Mouse (Mus musculus): ENCODE measurements around the gene Ralbp1. TPM values are rescaled to one million over a fixed set of nuclear protein-coding genes. Genes with fewer than 3 reads are reported as not detected.

Ralbp1 gene
- polyA plus RNA-seq, 1 experiment = 34.5 TPM

DNA sequence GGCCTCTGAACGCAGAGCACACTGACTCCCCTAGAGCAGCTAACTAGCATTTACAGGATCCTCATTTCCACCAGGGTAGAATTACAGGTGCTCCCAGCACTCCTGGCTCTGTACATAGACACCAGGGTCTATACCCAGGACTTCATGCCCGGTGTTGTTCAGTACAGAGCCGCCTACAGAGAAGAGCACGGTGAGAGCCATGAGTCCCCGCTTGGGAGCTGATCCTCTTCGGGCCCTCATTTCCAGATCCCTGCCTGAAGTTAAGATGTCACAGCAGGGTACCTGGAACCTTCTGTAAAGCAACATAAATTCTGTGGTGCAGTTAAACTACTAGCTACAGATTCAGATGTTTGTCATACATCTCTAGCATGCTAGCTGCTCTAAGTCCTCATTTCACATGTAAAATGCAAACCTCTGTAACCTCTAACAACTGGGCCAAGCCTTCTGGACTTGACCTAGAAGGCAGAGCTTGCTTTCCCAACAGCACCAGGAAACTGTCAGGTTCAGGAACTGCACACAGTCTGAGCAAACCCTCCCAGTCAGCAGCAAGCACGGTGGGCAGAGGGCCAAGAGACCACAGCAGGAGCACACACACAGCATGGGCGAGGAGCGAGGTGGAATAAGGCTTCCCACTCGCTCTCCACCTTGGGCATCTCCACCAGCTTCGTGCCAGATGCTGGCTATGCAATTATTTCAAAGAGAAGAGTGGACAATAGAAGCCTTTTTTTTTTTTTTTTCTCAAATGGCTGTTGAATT lies 37.7 kb downstream of the Ralbp1 start:
- Histone ChIP-seq H3K9me3 (ENCODE audit: control insufficient read depth, low read length) (no peaks in the 10 kb centered on the region), H3K36me3 (ENCODE audit: control insufficient read depth) (peaks cover 77% of the 10 kb centered on the region), H3K27me3 (ENCODE audit: control insufficient read depth) (no peaks in the 10 kb centered on the region), H3K4me3 (replicated peaks) (no peak overlapping the region), H3K4me1 (ENCODE audit: control insufficient read depth) (no peaks in the 10 kb centered on the region)
- TF ChIP-seq TAL1 (IDR thresholded peaks at IDR 0.05; ENCODE audit: low read length) (no peak), GATA1 (IDR thresholded peaks at IDR 0.05; ENCODE audit: low read length) (no peak)

DNA sequence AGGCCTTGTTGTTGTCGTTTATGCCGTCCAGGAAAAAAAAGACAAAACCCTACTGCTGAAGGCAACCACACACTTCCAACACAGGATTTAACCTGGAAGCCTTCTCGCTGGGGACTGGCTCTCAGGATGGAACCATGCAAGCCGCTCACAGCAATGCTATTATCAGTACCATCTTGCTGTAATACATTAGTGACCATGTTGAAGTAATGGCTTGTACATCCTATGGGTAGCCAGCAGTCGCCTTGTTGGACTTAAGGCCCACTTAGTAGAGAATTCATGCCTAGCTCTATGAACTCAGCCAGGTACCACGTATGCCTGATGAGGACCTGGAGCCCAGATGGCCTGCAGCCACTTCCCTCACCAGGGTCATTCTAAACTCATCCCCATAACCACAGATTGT lies 40.2 kb downstream of the Ralbp1 start:
- no peaks in the 10 kb centered on the region for H3K4me1 ChIP-seq (ENCODE audit: control insufficient read depth)
- peaks cover 77% of the 10 kb centered on the region for H3K36me3 ChIP-seq (ENCODE audit: control insufficient read depth)
- H3K9me3 ChIP-seq (ENCODE audit: control insufficient read depth, low read length) = no peaks in the 10 kb centered on the region
- no peak overlapping the region for H3K4me3 ChIP-seq (replicated peaks)
- TF ChIP-seq GATA1 (IDR thresholded peaks at IDR 0.05; ENCODE audit: low read length) = no peak
- no peak for TF ChIP-seq TAL1 (IDR thresholded peaks at IDR 0.05; ENCODE audit: low read length)
- no peaks in the 10 kb centered on the region for H3K27me3 ChIP-seq (ENCODE audit: control insufficient read depth)

DNA sequence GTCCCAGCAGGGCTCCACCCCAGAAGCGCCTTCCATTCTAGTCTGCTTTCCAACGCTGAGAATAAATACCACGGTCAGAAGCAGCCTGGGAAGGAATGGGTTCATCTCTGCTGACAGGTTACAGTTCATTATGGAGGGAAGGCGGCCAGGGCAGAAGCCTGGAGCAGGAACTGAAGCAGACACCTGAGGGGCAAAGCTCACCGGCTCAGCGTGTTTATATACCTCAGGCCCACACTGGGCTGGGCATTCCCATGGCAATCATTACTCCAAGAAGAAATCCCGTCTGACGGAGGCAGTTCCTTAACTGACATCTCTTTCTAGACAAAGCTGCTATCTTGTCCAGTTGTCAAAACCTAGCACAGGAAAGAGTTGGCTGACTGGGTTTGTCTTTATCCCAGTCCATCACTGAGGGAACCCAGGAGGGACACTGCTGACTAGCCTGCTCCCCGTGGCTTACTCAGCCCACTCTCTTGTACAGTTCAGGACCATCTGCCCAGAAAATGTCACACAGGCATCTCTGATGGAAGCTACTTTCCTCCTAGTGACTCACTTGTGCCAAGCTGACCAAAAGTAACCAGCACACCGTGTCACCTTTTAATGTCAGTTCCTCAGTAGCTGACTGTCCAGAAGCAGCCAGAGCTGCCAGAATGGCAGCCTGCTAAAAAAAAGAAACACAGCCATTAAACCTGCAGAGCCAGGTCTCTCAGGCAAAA lies 42.8 kb downstream of the Ralbp1 start:
- Histone ChIP-seq H3K4me3 (replicated peaks) (no peak overlapping the region), H3K9me3 (ENCODE audit: control insufficient read depth, low read length) (no peaks in the 10 kb centered on the region), H3K27me3 (ENCODE audit: control insufficient read depth) (no peaks in the 10 kb centered on the region), H3K4me1 (ENCODE audit: control insufficient read depth) (no peaks in the 10 kb centered on the region), H3K36me3 (ENCODE audit: control insufficient read depth) (peaks cover 78% of the 10 kb centered on the region)
- TF ChIP-seq TAL1 (IDR thresholded peaks at IDR 0.05; ENCODE audit: low read length) (no peak), GATA1 (IDR thresholded peaks at IDR 0.05; ENCODE audit: low read length) (no peak)

DNA sequence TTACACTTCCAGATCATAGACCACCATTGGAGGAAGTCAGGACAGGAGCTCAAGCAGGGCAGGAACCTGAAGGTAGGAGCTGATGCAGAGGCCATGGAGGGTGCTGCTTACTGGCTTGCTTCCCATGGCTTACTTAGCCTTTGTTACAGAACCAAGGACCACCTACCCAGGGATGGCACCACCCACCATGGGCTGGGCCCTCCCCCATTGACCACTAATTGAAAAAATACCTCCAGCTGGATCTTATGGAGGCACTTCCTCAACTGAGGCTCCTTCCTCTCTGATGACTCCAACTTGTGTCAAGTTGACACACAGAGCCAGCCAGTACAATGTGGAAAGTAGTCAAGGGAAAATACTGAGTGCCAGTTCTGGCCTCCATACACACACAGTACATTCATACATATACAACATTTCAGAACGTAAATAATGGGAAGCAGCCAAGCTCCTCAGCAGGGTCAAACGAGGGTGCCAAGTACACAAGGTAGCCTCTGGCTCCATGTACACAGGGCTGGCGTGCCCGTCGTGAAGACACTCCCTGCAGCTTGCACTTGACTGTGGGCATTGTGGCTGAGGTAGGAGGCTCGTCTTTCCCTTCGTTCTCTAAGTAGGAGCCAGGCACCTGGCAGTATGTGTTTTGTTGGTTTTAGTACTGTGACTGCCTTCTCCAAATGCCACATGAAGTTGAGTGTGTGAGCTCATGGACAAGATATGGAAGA lies 45.9 kb downstream of the Ralbp1 start:
- Histone ChIP-seq H3K9me3 (ENCODE audit: control insufficient read depth, low read length) (no peaks in the 10 kb centered on the region), H3K36me3 (ENCODE audit: control insufficient read depth) (peaks cover 88% of the 10 kb centered on the region), H3K4me3 (replicated peaks) (no peak overlapping the region), H3K27me3 (ENCODE audit: control insufficient read depth) (no peaks in the 10 kb centered on the region), H3K4me1 (ENCODE audit: control insufficient read depth) (no peaks in the 10 kb centered on the region)
- TF ChIP-seq TAL1 (IDR thresholded peaks at IDR 0.05; ENCODE audit: low read length) (no peak), GATA1 (IDR thresholded peaks at IDR 0.05; ENCODE audit: low read length) (no peak)

DNA sequence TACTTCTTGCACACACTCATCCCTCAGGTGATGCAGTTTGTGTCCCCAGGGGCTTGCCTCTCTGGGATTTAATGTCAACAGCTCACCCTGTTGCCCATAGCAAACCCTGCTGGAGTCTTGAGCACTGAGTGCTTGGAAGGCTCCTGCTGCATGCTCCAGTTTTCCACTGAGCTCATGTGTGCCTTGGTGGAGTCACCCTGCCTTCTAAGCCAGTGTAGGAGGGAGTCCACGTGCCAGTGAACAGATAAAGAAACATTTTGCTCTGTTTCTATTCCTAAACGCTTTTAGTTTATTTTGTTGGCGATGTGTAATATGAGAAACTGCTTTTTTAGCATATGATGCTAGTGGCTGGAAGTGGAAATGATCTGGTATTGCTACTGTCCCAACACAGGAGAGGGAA lies 48.9 kb downstream of the Ralbp1 start:
- H3K9me3 ChIP-seq (ENCODE audit: control insufficient read depth, low read length) = no peaks in the 10 kb centered on the region
- H3K36me3 ChIP-seq (ENCODE audit: control insufficient read depth) = peaks cover 90% of the 10 kb centered on the region
- TF ChIP-seq TAL1 (IDR thresholded peaks at IDR 0.05; ENCODE audit: low read length) (no peak), GATA1 (IDR thresholded peaks at IDR 0.05; ENCODE audit: low read length) (no peak)
- no peaks in the 10 kb centered on the region for H3K4me1 ChIP-seq (ENCODE audit: control insufficient read depth)
- no peak overlapping the region for H3K4me3 ChIP-seq (replicated peaks)
- H3K27me3 ChIP-seq (ENCODE audit: control insufficient read depth) = no peaks in the 10 kb centered on the region

DNA sequence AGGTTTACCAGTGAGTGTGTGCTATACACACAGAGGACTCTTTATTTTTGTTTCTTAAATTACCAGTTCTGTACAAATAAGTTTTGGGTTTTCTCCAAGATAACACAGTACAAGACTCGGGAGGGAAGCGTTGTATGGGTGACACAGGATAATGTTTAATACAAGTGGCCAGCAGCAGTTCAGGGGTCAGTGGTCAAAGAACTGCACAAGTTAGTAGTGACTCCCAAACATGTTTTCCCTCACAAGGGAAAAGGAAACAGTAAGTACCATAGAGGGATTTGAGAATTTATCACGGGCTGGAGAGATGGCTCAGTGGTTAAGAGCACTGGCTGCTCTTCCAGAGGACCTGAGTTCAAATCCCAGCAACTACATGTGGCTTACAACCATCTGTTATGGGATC lies 51.7 kb downstream of the Ralbp1 start:
- no peaks in the 10 kb centered on the region for H3K9me3 ChIP-seq (ENCODE audit: control insufficient read depth, low read length)
- no peak for TF ChIP-seq GATA1 (IDR thresholded peaks at IDR 0.05; ENCODE audit: low read length)
- no peak for TF ChIP-seq TAL1 (IDR thresholded peaks at IDR 0.05; ENCODE audit: low read length)
- H3K4me1 ChIP-seq (ENCODE audit: control insufficient read depth) = no peaks in the 10 kb centered on the region
- no peak overlapping the region for H3K4me3 ChIP-seq (replicated peaks)
- H3K27me3 ChIP-seq (ENCODE audit: control insufficient read depth) = no peaks in the 10 kb centered on the region
- peaks cover 88% of the 10 kb centered on the region for H3K36me3 ChIP-seq (ENCODE audit: control insufficient read depth)

DNA sequence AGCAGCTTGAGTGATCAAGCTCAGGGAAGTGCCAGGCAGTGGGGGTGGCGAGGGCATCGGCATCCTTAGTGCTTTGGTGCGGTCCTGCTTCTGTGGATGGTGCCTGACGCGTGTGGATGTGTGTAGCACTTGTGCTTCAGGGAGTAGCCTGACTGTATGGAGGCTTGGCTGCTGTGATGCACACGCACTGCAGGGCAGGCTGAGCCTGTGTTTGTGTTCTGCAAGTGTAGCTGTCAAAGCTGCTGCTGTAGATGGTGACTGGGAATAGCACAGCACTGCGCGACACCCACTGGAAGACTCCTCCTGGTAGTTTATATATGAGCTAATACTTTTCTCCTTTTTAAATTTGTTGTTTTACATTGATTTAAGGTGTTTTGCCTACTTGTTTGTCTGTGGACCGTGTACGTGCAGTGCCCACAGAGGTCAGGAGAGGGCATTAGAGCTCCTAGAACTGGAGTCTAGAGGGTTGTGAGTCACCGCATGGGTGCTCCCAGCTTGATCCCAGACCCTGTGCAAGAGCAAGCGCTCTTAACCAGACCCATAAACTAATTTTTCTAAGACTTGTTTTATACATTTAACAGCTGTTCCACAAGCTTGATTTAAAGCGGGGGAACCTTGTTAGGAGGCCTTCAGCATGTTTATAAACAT lies 55.3 kb downstream of the Ralbp1 start:
- H3K4me3 ChIP-seq (replicated peaks) = no peak overlapping the region
- H3K36me3 ChIP-seq (ENCODE audit: control insufficient read depth) = peaks cover 75% of the 10 kb centered on the region
- TF ChIP-seq TAL1 (IDR thresholded peaks at IDR 0.05; ENCODE audit: low read length) (no peak), GATA1 (IDR thresholded peaks at IDR 0.05; ENCODE audit: low read length) (no peak)

DNA sequence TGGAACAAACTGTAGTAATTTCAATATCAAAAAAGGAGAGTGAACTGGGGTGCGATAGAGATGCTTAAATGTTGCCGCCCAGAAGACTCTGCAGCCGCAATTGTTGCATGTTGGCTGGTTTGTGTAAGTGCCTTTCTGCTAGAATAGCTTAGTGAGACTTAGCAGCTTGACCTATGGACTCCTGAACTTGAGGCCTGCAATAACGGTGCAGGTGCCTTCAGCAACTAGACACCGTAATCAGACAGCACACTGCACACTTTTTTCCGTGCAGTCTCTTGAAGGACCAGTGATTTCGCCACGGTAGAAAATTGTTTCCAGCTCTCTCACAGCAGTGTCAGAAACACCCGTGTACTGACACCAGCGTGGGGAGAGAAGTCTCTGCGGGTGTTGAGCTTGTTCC lies 56.6 kb downstream of the Ralbp1 start:
- Histone ChIP-seq H3K4me3 (replicated peaks) (no peak overlapping the region), H3K4me1 (ENCODE audit: control insufficient read depth) (peaks cover 3% of the 10 kb centered on the region), H3K9me3 (ENCODE audit: control insufficient read depth, low read length) (no peaks in the 10 kb centered on the region), H3K27me3 (ENCODE audit: control insufficient read depth) (no peaks in the 10 kb centered on the region), H3K36me3 (ENCODE audit: control insufficient read depth) (peaks cover 78% of the 10 kb centered on the region)
- TF ChIP-seq GATA1 (IDR thresholded peaks at IDR 0.05; ENCODE audit: low read length) (no peak), TAL1 (IDR thresholded peaks at IDR 0.05; ENCODE audit: low read length) (no peak)

More for the DNA sequence above, 55.3 kb downstream of the Ralbp1 start:
- no peaks in the 10 kb centered on the region for H3K9me3 ChIP-seq (ENCODE audit: control insufficient read depth, low read length)
- no peaks in the 10 kb centered on the region for H3K27me3 ChIP-seq (ENCODE audit: control insufficient read depth)
- H3K4me1 ChIP-seq (ENCODE audit: control insufficient read depth) = peaks cover 3% of the 10 kb centered on the region

Data from erythroblast, embryonic 14.5 days (primary cell).